Mouse (Mus musculus): ENCODE data around the gene Ift172.

GRCm38 (mm10) chr5:31254901-31255300, 36.0 kb downstream of the Ift172 start:
- TF ChIP-seq CTCF (IDR thresholded peaks at IDR 0.05; ENCODE audit: insufficient read depth, low read depth, low read length) (no peak), POLR2A (IDR thresholded peaks at IDR 0.05; ENCODE audit: insufficient read depth, low read depth, low read length) (no peak)

Data from olfactory bulb, adult 2 months (tissue).